Mouse (Mus musculus): ENCODE measurements around the gene Srsf5.
A peak's percentile ranks its signal among the peaks of the same experiment; 100 is the strongest.
"Not testable (repeated sequence)": the region's sequence is repeated elsewhere in the genome, so short reads cannot be mapped to it uniquely, and the experiment has no call there.

The Srsf5 gene

DNA sequence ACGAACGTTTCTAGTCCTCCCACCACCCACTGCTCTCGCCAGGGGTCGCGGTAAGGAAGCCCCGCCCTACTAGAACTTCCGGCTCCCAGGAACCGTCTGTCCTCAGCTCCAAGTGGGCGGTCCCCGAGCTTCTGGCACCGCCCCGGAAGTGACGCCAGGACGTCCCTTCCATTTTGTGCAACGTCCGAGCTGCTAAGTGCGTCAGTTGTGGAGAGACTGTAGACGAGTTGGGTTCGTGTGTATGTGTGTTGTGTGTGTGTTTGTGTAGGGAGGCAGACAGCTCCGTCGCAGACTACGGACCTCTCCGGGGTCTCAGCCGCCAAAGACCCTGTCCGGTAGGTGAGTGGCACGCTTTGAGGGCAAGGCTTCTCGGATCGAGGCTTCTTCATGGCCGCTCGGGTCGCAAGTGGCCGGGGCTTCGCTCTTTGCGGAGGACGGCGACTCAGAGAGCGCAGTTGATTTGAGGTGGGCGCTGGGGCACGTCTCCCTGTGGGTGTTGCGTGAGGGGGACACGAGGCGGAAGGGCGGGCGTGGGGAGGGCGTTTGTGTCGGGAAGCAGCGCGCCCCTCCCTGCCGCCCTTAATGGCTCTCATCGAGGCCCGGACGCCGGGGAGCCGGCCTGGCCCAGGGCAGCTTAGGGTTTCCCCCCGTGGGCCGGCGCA lies at the start of gene Srsf5:
Gene Srsf5 (plus strand): TSS at position 171 of the 662 bp plus-strand sequence.
- peak; percentile 98 for DNase-seq (ENCODE audit: low read depth)

DNA sequence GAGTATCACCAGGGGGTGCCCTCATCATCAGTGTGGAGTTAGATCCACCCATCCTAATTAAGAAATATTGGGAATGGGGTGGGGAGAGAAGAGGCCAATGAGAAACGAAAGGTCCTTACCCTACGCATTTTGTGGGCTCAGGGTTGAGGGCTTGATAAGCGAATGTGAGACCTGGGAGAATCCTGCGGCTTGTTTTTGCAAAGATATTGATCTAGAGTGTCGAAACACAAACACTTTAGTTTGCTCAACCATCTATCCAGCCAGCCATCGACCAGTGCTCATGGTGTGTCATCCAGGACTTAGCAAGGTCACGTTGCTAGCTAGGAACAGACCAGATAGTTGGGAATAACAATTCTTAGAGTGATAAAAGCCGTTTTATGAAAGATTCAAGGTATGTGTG lies 35.7 kb upstream of the Srsf5 start:
- peak; percentile 29 for DNase-seq (ENCODE audit: low read depth)

DNA sequence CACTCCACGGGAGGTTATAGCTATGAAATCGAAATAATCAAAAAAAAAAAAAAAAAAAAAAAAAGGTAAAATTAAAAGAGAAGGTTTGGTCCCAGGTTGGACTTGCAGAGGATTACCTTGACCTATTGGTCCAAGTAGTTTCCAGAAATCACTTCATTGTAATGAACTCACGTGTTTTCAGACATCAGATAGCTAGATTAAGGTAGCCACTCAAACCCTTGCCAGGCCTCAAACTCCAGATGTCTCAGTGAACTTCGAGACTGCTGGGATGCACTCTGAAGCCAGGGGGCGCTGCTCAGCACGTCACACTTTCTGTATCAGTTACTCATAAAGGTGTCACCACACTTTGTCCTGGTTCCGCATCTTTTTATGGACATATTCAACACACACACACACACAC lies 27.5 kb upstream of the Srsf5 start:
- DNase-seq (ENCODE audit: low read depth): peak; percentile 68

DNA sequence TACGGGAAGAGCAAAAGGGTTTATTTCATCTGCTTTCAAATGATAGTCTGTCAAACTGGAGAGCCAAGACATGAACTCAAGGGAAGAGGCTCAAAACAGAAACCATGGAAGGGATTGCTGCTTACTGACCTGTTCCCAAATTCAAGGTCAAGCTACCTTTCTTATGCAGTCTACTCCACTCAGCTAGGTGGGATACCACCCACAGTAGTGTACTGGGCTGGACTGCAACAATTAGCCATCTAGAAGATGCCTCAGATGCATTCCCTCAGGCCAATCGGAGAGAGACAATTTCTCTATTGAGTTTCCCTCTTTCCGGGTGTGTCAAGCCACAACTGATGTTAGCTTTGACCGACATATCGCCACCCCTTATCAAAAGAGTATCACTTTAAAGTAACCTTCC lies 24.0 kb upstream of the Srsf5 start:
- no peak for DNase-seq (ENCODE audit: low read depth)

DNA sequence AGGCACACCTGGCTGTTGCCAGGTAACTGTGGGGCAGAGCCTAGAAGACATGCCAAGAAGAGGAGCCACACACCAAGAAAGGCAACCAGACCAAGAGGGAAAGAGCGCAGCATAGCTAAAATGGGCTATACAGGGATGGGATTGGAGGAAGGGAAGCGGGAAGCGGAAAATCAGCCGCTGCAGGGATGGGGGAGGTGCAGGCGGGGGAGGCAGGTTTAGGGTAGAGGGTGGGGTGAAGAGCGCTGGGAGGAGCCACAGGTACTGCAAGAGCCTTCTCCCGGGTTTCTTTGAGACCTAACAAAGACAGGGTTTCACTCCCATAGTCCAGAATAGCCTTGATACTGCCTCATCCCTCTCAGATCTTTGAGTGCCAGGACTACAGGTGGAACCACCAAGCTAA lies 22.4 kb upstream of the Srsf5 start:
- DNase-seq (ENCODE audit: low read depth): no peak

DNA sequence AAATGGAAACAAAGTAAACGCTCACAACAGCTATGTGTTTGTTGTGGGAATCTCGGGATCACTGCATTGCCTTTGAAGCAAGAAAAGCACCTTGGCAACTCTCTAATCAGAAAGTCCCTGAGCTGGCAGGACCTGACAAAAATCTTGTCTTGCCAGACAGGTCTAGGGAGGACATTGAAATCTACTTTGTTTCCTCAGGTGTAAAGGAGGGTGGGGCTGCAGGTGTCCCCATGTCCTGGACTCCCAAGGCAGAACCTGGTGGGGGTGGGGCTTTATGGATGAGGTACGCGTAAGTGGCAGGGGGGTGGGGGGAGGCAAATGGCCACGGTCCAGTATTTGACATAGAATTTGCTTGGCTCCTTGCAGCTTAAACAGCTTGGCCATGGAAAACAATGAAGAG lies 21.7 kb upstream of the Srsf5 start:
- no peak for DNase-seq (ENCODE audit: low read depth)

DNA sequence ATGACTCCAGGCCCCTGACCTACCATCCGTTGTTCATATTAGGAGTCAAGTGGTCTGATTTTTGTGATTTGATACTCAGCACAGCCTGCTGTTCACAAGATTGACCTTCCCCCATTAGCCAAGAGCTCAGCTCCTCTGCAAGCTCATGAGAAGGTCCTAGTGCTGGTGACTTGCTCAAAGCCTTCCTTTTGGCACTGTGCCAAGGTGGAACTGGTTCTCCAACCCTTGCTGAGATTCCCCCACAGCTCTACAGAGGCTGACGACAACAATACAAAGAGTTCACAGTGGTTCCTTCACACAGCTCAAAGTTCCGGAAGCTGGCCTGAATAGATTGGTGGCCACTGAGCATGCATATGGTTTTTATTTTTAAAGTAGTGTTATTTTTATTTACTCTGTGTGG lies 21.1 kb upstream of the Srsf5 start:
- DNase-seq (ENCODE audit: low read depth): peak; percentile 36

DNA sequence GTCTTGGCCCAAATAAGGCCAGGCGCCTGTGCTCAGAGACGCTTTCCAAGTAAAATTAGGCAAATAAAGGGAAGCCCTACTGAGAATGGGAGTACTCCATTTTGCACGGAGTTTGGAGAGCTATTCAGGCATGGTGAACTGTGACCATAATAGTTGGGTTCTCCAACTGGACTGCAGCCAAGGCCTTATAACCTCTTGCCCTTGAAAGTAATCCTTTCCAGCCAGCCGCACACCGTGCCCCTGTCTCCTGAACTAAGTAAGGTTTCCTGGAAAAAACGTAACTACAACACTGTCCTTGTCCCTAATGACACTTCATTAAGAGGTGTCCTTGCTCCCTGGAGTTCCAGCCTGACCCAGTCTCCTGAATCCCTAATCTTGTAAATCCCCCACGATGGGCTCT lies 19.4 kb upstream of the Srsf5 start:
- no peak for DNase-seq (ENCODE audit: low read depth)

DNA sequence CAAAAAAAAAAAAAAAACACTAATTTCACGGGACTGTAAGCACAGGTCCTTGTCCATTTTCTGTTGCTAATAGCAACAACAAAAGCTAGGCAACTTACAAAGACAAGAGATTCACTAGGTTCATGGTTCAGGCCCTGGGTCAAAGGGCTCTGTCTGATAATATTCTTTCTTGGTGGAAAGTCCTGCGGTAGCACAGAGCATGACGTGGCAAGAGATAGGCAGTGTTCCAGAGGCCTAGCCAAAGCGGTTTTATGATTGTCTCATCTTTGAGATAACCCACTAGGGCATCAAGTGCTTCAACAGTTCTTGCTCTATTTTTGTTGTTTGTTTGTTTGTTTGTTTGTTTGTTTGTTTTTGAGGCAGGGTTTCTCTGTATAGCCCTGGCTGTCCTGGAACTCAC lies 18.8 kb upstream of the Srsf5 start:
- DNase-seq (ENCODE audit: low read depth): no peak

DNA sequence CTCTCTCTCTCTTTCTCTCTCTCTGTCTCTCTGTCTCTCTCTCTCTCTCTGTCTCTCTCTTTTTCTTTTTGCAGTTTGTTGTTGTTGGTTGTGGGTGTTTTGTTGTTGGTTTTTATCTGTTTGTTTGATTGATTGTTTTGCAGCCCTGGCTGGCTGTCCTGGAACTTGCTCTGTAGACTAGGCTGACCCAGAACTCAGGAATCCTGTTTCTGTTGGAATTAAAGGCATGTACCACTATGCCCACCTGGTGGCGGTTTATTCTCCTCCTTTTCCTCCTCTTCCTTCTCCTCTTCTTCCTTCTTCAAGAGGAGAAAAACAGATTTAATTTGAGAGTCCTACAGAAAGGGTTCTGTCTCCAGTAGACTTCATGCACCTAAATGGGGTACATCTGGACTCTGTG lies 17.8 kb upstream of the Srsf5 start:
- no peak for DNase-seq (ENCODE audit: low read depth)

DNA sequence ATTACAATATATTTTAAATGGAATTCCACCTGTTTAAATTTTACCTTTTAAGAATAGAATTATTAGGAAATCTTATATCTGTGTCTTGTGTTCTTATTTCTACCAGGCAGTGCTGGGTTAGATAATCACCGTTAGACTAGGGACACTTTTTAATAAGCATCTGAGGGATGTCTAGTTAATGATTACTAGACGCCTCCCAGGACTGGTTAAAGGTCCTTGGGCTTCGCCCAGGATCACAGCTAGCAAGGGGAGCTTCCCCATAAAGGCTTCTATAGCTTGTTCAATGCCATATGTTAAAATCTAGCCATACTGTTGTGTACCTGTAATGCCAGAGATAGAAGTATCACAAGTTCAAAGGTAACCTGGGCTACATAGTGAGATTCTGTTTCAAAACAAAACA lies 16.4 kb upstream of the Srsf5 start:
- no peak for DNase-seq (ENCODE audit: low read depth)

DNA sequence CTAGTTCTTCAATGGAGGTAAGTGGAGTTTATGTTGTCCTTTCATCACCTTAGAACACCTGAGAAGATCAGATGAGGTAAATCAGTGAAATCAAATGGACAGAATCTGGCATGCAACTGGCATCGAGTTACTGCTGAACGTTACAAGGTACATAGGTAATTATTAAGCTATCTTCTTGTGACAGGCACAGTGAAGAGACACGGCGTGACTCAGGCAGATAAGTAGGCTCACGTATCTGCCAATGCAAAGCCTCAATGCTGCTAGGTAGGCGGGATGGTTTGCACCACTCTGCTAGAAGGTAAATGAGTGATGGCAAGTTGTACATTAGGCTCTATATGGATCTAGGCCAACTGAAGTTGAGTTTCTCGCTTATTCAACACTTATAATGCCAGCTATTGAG lies 15.2 kb upstream of the Srsf5 start:
- no peak for DNase-seq (ENCODE audit: low read depth)

DNA sequence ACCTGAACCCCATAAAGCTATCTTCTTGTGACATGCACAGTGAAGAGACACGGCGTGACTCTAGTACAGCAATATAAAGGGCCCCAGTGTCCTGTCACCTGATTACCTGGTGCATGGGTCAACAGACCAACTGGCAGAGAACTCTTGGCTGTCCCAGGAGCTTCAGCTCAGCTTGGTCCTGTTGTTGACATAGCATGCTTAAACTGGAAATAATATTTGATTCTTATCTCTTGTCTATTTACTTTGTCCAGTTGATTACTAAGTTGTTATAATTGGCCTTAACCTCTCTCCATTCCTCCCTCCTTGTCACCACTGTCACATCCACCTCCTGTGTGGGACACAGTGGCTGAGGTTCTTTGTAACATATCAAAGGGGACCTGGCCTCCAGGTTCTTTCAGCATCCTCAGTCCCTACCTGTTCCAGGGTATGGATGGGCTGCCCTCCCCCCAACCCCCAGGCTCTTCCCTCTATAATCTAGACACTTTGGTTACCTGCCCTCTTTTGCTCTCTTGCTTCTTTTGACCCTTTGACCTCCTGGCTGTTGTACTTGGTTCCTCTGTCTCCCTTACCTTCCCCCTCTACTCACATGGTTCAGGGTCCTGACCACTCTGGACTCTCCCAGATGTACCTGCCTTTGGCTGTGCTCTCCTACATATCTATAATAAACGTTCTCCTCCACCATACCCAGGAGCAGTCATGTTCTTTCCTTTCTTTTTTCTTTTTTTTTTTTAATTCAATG lies 13.7 kb upstream of the Srsf5 start:
- no peak for DNase-seq (ENCODE audit: low read depth)

DNA sequence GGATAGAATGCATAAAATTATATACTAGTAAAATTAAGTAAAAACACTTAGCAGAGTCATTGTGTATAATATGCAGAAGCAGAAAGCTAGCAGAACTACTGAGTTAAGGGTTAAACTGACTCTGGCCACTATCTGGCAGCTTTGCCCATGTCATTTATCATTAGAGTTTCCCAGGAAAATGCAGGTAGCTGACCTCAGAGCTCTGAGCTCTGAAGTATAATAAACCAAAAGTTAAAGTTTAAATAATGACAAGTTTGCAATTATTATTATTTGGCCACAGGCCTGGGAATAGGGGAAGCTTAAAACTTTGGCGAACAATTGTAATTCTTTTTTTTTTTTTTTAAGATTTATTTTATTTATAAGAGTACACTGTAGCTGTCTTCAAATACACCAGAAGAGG lies 12.4 kb upstream of the Srsf5 start:
- no peak for DNase-seq (ENCODE audit: low read depth)

DNA sequence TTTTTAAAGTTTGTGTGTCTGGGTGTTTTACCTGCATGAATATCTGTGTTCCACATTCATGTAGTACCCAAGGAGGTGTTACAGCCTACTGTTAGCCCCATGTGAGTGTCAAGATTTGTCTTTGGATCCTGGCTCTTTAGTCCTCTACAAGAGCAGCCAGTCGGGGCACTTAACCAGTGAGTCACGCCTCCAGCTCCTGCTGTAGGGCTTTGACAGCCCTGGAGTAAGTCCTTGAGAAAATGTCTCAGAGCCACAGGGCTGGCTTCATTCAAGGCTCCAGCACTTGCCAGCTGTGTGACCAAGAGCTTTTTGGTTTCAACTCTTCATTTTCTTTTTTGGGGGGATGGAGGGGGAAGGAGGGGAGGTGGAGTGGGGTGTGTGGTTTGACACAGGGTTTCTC lies 8.6 kb upstream of the Srsf5 start:
- DNase-seq (ENCODE audit: low read depth): no peak

DNA sequence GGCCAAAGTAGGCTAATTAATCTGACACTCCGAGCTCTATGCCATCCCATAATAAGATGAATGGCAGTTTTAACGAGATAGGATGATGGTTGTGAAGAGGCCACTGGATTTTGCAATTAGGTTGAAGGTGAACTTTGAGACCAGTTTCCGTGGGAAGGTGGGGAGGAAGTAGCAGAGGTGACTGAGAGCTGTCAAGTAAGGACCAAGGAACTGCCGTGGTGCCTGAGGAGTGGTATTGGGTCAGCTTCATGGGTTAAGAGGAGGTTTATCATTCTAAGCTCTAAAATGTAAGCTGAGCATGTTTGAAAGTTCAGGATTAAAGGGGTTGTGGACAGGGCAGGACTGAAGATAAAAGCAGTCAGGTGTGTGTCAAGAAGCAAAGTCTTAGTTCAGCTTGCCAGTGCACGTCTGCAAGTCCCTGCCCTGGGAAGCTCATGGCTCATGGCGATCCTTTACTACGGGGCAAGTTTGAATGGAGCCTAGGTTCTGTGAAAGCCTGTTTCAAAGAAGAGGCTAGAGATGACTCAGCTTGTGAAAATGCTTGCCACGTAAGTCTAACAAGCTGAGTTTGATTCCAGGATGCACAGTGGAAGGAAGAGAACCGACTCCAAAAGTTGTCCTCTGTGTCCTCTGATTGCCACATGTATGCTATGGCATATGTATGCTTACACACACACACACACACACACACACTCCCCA lies 7.8 kb upstream of the Srsf5 start:
- DNase-seq (ENCODE audit: low read depth): peak; percentile 51

DNA sequence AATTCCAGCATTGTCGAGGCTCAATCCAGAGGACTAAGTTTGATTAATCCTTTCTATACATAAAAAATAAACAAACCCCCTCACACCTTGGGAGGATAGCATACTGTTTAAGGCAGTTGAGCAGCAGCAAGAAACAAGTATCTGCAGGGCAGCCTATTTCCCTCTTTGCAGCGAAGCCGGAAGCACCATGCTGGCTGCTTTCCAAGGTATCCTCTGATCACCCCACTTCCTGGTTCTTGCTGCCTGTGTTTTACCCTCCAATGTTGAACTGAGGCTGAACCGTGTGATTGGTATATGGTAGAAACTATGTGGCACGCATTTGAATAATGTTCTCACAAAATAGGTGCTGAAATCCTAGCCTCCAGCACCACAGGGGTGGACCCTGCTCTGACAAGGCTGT lies 6.7 kb upstream of the Srsf5 start:
- peak; percentile 92 for DNase-seq (ENCODE audit: low read depth)

DNA sequence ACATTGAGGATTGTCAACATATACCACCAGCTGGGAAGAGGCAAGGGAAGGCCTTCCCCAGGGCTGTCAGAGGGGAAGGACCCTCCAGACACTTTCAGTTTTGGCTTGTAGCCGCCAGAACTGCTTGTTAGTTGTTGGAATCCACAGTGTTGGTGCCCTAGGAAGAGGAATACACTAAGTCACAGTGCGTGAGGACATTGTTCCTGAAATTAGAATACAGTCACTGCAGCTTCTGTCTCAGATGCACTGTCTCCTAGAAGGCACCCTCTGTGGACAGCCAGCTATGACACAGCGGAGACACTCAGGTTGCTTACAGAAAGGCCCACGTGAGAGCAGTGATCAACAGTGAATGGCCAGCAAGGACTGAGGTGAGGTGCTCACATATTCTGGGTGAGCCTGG lies 6.1 kb upstream of the Srsf5 start:
- DNase-seq (ENCODE audit: low read depth): peak; percentile 49

DNA sequence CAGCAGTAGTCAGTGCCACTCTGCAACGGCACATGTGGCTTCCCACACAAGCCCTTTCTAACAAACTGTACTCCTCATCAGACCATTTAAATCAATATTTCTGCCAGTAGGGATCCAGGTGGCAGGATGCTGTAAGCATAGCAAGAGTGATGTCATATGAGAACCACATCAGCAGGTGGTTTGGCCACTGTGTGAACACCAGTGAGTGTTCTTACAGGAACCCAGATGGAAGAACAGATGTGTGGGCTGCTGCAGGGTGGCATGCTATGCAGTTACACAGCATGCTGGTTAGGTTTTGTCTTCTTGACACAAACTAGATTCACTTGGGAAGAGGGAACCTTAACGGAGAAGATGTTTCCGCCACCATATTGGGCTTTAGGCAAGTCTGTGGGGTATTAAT lies 3.4 kb upstream of the Srsf5 start:
- no peak for DNase-seq (ENCODE audit: low read depth)

DNA sequence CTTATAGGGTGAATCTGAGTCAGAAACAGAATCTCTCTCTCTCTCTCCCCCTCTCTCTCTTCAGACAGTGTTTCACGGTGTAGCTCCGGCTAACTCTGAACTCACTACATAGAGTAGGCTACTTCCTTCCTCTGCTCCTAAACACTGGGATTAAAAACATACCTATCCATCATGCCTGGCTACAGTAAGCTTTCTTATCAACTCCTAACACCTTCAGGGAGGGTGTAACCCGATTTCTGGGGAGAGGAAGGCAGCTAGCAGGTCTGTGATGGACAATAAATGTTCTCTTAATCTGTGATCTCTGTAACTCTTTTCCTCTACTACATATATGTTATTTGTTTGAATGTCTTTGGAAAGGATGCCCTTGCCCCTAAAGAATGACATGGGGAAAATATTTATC lies 1.9 kb upstream of the Srsf5 start:
- DNase-seq (ENCODE audit: low read depth): no peak

DNA sequence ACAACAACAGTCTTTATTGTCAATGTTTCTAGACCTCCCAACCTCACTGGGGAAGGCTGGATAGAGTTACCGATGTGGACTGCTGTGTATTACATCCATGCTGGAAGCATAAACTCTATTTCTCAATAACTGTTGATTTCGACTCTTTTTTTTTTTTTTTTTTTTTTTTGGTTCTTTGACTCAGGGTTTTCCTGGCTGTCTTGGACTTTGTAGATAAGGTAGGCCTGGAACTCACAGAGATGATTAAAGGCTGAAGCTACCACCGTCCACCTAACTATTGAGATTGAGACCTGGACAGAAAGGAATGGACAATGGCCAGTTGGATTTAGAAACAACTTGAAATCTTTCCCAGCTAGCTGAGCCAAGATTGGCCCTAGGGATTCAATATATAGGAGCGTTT lies 1.1 kb upstream of the Srsf5 start:
- no peak for DNase-seq (ENCODE audit: low read depth)

DNA sequence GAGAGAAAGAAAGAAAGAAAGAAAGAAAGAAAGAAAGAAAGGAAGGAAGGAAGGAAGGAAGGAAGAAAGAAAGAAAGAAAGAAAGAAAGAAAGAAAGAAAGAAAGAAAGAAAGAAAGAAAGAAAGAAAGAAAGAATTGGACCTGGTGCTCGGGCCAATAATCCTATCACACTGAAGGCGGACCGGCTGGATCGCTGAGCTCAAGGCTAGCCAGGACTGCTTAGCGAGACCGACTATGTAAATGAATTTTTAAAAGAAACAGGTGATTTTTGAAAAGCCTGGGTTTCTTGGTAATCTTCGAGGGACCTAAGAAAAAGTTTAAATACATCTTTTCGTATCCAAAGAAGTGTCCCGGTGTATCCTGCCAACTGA lies 356 bp upstream of the Srsf5 start:
- not testable (repeated sequence) for DNase-seq (ENCODE audit: low read depth)

DNA sequence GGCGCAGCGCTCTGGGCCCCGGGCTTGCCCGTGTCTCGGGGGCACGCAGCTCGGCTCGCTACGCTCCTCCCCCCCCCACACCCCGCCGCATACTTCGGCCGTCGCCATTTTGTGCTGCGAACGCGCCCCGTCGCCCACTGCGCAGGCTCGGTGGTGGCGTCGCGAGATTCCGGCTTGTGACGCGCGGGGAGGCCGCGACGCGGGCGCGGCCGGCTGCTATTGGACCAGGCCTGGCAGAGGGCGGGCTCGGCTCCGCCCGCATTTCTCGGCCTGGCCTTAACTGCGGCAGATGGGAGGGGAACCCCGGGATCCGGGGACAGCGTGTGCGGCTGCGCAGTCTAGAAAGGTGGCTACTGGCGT lies 672 bp downstream of the Srsf5 start:
- DNase-seq (ENCODE audit: low read depth): peak; percentile 93

DNA sequence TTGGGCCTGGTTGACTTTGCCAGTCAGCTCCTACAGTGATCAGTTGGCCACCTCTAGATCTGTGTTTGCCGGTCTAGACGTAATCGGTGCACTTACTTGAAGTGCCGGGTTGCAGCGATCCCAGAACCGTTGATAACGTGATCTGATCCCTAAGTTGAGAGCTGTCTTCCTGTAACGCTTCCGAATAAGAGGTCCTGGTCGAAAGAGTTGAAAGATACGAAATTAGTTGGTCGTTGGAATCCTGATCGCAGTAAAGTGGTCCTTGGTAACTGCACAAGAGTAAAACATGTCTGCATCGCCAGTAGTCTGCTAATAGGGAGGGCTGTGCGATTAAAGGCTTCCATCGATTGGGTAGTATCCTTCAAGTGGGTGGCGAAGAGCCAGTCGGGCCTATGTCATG lies 2.9 kb downstream of the Srsf5 start:
- DNase-seq (ENCODE audit: low read depth): no peak

Measured in 416B (cell line).